Mouse (Mus musculus) MEL (cell line): ENCODE data around the gene Nrip1. TPM values are rescaled to one million over a fixed set of nuclear protein-coding genes. Genes with fewer than 3 reads are reported as not detected.

Source experiments
- DNase-seq: peaks from one replicate; pipeline ENCODE4 v3.0.0; 2011; ENCODE audit warnings: low read depth, low spot score
- H3K27ac ChIP-seq: 2 replicates; pipeline ENCODE4 v1.5.1; 2012; ENCODE audit warnings: low read depth, mild to moderate bottlenecking, control low read depth, low read length, moderate library complexity; ENCODE audit not compliant: control insufficient read depth
- H3K27me3 ChIP-seq, 2 experiments: fragments of 150-350 bp in 1 of 2; sonication (generic) in 1 of 2; 2 replicates each; pipeline ENCODE4 v1.6.1; 2012; ENCODE audit warnings: low read length in 2 of 2, mild to moderate bottlenecking in 2 of 2, improper control_type of control experiment in 1 of 2, moderate library complexity in 1 of 2; ENCODE audit not compliant: insufficient read depth in 2 of 2, control insufficient read depth in 1 of 2
- H3K36me3 ChIP-seq, 2 experiments: 2 replicates each; pipeline ENCODE4 v1.6.1; 2012 to 2014; ENCODE audit warnings: low read length in 2 of 2, improper control_type of control experiment in 1 of 2, inconsistent platforms in 1 of 2, mild to moderate bottlenecking in 1 of 2; ENCODE audit not compliant: insufficient read depth in 2 of 2, control insufficient read depth in 1 of 2
- H3K4me1 ChIP-seq, 2 experiments: fragments of 150-350 bp in 1 of 2; sonication (generic) in 1 of 2; 2 replicates each; pipeline ENCODE4 v1.6.1; 2012; ENCODE audit warnings: low read length in 2 of 2, improper control_type of control experiment in 1 of 2, mild to moderate bottlenecking in 1 of 2; ENCODE audit not compliant: insufficient read depth in 2 of 2, control insufficient read depth in 1 of 2
- H3K4me3 ChIP-seq, 2 experiments: fragments of 150-350 bp in 1 of 2; sonication (generic) in 1 of 2; 2 replicates each; pipeline ENCODE4 v1.5.1; 2012; ENCODE audit warnings: low read depth in 2 of 2, low read length in 2 of 2, mild to moderate bottlenecking in 2 of 2, moderate library complexity in 2 of 2, control low read depth in 1 of 2, improper control_type of control experiment in 1 of 2; ENCODE audit not compliant: control insufficient read depth in 1 of 2, insufficient read depth in 1 of 2
- H3K79me2 ChIP-seq: 2 replicates; pipeline ENCODE4 v1.6.1; 2012; ENCODE audit warnings: mild to moderate bottlenecking, low read length, moderate library complexity; ENCODE audit not compliant: control insufficient read depth, poor library complexity, insufficient read depth
- H3K9ac ChIP-seq: 2 replicates; pipeline ENCODE4 v1.6.1; 2012; ENCODE audit warnings: low read depth, mild to moderate bottlenecking, control low read depth, low read length, moderate library complexity; ENCODE audit not compliant: control insufficient read depth, poor library complexity, severe bottlenecking
- H3K9me3 ChIP-seq: fragments of 150-350 bp; sonication (generic); replicated peaks from 2 replicates; pipeline ENCODE4 v1.6.1; 2012; ENCODE audit warnings: mild to moderate bottlenecking, low read length, improper control_type of control experiment, moderate library complexity; ENCODE audit not compliant: insufficient read depth
- CHD1 ChIP-seq: IDR thresholded peaks from 2 replicates; pipeline ENCODE4 v1.6.1; 2012; ENCODE audit warnings: low read depth, mild to moderate bottlenecking, inconsistent platforms, low read length, improper control_type of control experiment
- CHD2 ChIP-seq: IDR thresholded peaks from 2 replicates; pipeline ENCODE4 v1.6.1; 2011; ENCODE audit warnings: low read length, improper control_type of control experiment
- CTCF ChIP-seq, 3 experiments: IDR thresholded peaks in 2 of 3; conservative IDR thresholded peaks in 1 of 3; 2 replicates each; pipeline ENCODE4 v1.5.1; 2011 to 2012; ENCODE audit warnings: low read length in 3 of 3, low read depth in 2 of 3, mild to moderate bottlenecking in 2 of 3, improper control_type of control experiment in 1 of 3, inconsistent platforms in 1 of 3, mixed read lengths in 1 of 3, moderate library complexity in 1 of 3; ENCODE audit not compliant: control insufficient read depth in 1 of 3, insufficient read depth in 1 of 3, poor library complexity in 1 of 3, severe bottlenecking in 1 of 3
- ELF1 ChIP-seq: IDR thresholded peaks from 2 replicates; pipeline ENCODE4 v1.6.1; 2014; ENCODE audit warnings: low read depth, mild to moderate bottlenecking, inconsistent platforms, low read length, improper control_type of control experiment, moderate library complexity
- EP300 ChIP-seq, 2 experiments: IDR thresholded peaks; 2 replicates each; pipeline ENCODE4 v1.6.1; 2011; ENCODE audit warnings: improper control_type of control experiment in 2 of 2, low read length in 2 of 2, low read depth in 1 of 2, mild to moderate bottlenecking in 1 of 2
- ETS1 ChIP-seq: IDR thresholded peaks from 2 replicates; pipeline ENCODE4 v1.6.1; 2012; ENCODE audit warnings: low read depth, mild to moderate bottlenecking, inconsistent platforms, low read length, improper control_type of control experiment, moderate library complexity
- GABPA ChIP-seq: IDR thresholded peaks from 2 replicates; pipeline ENCODE4 v1.6.1; 2012; ENCODE audit warnings: low read depth, mild to moderate bottlenecking, inconsistent platforms, low read length, improper control_type of control experiment, moderate library complexity
- GATA1 ChIP-seq: IDR thresholded peaks from 2 replicates; pipeline ENCODE4 v1.6.1; 2011; ENCODE audit warnings: low read depth, low read length, improper control_type of control experiment
- JUND ChIP-seq: IDR thresholded peaks from 2 replicates; pipeline ENCODE4 v1.6.1; 2011; ENCODE audit warnings: low read depth, mild to moderate bottlenecking, improper control_type of control experiment, low read length
- MAX ChIP-seq: IDR thresholded peaks from 2 replicates; pipeline ENCODE4 v1.6.1; 2011; ENCODE audit warnings: low read length, improper control_type of control experiment
- MAZ ChIP-seq: IDR thresholded peaks from 2 replicates; pipeline ENCODE4 v1.6.1; 2012; ENCODE audit warnings: low read depth, mild to moderate bottlenecking, inconsistent platforms, low read length, improper control_type of control experiment
- MEF2A ChIP-seq: IDR thresholded peaks from 2 replicates; pipeline ENCODE4 v1.6.1; 2014; ENCODE audit warnings: low read depth, mild to moderate bottlenecking, inconsistent platforms, low read length, improper control_type of control experiment; ENCODE audit not compliant: poor library complexity, insufficient replicate concordance, severe bottlenecking; ENCODE audit errors: extremely low read depth
- POLR2A ChIP-seq, 2 experiments: IDR thresholded peaks; 2 replicates each; pipeline ENCODE4 v1.6.1; 2011 to 2012; ENCODE audit warnings: low read length in 2 of 2, mild to moderate bottlenecking in 2 of 2, control low read depth in 1 of 2, improper control_type of control experiment in 1 of 2, low read depth in 1 of 2, moderate library complexity in 1 of 2; ENCODE audit not compliant: control insufficient read depth in 1 of 2, insufficient read depth in 1 of 2, poor library complexity in 1 of 2
- POLR2AphosphoS5 ChIP-seq: IDR thresholded peaks from 2 replicates; pipeline ENCODE4 v1.6.1; 2012; ENCODE audit warnings: low read depth, borderline replicate concordance, mild to moderate bottlenecking, inconsistent platforms, low read length, moderate library complexity, mixed read lengths
- RAD21 ChIP-seq: IDR thresholded peaks from 2 replicates; pipeline ENCODE4 v1.6.1; 2011; ENCODE audit warnings: mild to moderate bottlenecking, low read depth, low read length, improper control_type of control experiment
- RCOR1 ChIP-seq: IDR thresholded peaks from 2 replicates; pipeline ENCODE4 v1.6.1; 2012; ENCODE audit warnings: low read depth, mild to moderate bottlenecking, inconsistent platforms, low read length, improper control_type of control experiment
- SMC3 ChIP-seq: IDR thresholded peaks from 2 replicates; pipeline ENCODE4 v1.6.1; 2011; ENCODE audit warnings: low read depth, low read length, improper control_type of control experiment
- TBP ChIP-seq: IDR thresholded peaks from 2 replicates; pipeline ENCODE4 v1.8.0; 2011; ENCODE audit warnings: low read depth, low read length, improper control_type of control experiment
- TCF12 ChIP-seq: IDR thresholded peaks from 2 replicates; pipeline ENCODE4 v1.6.1; 2014; ENCODE audit warnings: low read depth, mild to moderate bottlenecking, inconsistent platforms, low read length, improper control_type of control experiment, moderate library complexity
- USF2 ChIP-seq, 2 experiments: IDR thresholded peaks; 2 replicates each; pipeline ENCODE4 v1.6.1; 2011 to 2012; ENCODE audit warnings: improper control_type of control experiment in 2 of 2, low read length in 2 of 2, borderline replicate concordance in 1 of 2, inconsistent platforms in 1 of 2, low read depth in 1 of 2, mild to moderate bottlenecking in 1 of 2; ENCODE audit not compliant: insufficient read depth in 1 of 2
- ZNF384 ChIP-seq: IDR thresholded peaks from 2 replicates; pipeline ENCODE4 v1.6.1; 2012; ENCODE audit warnings: low read depth, mild to moderate bottlenecking, inconsistent platforms, low read length, improper control_type of control experiment
- polyA plus RNA-seq, 2 experiments: library from polyadenylated mRNA; stranded (reverse) in 1 of 2; unstranded in 1 of 2; fragments of >175 nt in 1 of 2; fragments of >200 nt in 1 of 2; gene quantifications; 2 replicates each; pipeline versions ENCODE4 v1.2.1 to v1.2.4; 2012; ENCODE audit warnings: low replicate concordance in 2 of 2, low read depth in 1 of 2; ENCODE audit not compliant: insufficient read length in 2 of 2, insufficient read depth in 1 of 2, missing spikeins in 1 of 2
- total RNA-seq: library from RNA; depleted of rRNA; stranded (reverse); fragments of 300-350 nt; gene quantifications from 2 replicates; pipeline ENCODE4 v1.2.3, GENCODE M21; 2012

The Nrip1 gene
- total and polyA plus RNA-seq, 3 experiments = 13.6 to 42.6 (median 21.1) TPM

- TF ChIP-seq POLR2AphosphoS5 (no peak), POLR2A (IDR thresholded peaks at IDR 0.05; ENCODE audit: control insufficient read depth in 1 of 2, insufficient read depth in 1 of 2, low read depth in 1 of 2, low read length in 2 of 2, poor library complexity in 1 of 2) (no peak), RAD21 (no peak)
Measured at GRCm38 (mm10) chr16:76323594-76324307, 49.9 kb downstream of the Nrip1 start (continued).

GRCm38 (mm10) chr16:76323141-76323540 is 50.5 kb downstream of the Nrip1 start:
- no peak overlapping the region for H3K4me3 ChIP-seq
- H3K79me2 ChIP-seq = peaks cover 9% of the 10 kb centered on the region
- peak overlapping the region; percentile 45 for H3K9ac ChIP-seq
- peaks cover 30 to 37% of the 10 kb centered on the region in 2 experiments for H3K4me1 ChIP-seq
- peak overlapping the region; percentile 99 for H3K27ac ChIP-seq
- H3K27me3 ChIP-seq = no peaks in the 10 kb centered on the region
- TF ChIP-seq MEF2A (no peak), EP300 (IDR thresholded peaks at IDR 0.05; ENCODE audit: low read depth in 1 of 2, low read length in 2 of 2) (no peak), CHD2 (no peak), JUND (no peak), POLR2AphosphoS5 (no peak), TBP (no peak), SMC3 (no peak)
- DNase-seq = no peak
- H3K36me3 ChIP-seq = peaks cover 2 to 57% of the 10 kb centered on the region in 2 experiments; a peak in 3 of 4 replicates
- no peaks in the 10 kb centered on the region for H3K9me3 ChIP-seq

GRCm38 (mm10) chr16:76321527-76322165 is 52.0 kb downstream of the Nrip1 start:
- Histone ChIP-seq H3K9ac (no peak overlapping the region), H3K79me2 (peaks cover 16% of the 10 kb centered on the region), H3K4me1 (peaks cover 35 to 42% of the 10 kb centered on the region in 2 experiments), H3K27ac (peak overlapping the region; percentile 2; the same call in 1 of the 2 replicates), H3K27me3 (no peaks in the 10 kb centered on the region), H3K9me3 (no peaks in the 10 kb centered on the region), H3K36me3 (peaks cover 2 to 66% of the 10 kb centered on the region in 2 experiments; a peak in 3 of 4 replicates), H3K4me3 (no peak overlapping the region)
- TF ChIP-seq ZNF384 (peak; percentile 56), CTCF (IDR thresholded peaks at IDR 0.05 in 2 of 3, conservative IDR thresholded peaks at IDR 0.05 in 1 of 3; ENCODE audit: control insufficient read depth in 1 of 3, insufficient read depth in 1 of 3, low read depth in 2 of 3, low read length in 3 of 3, poor library complexity in 1 of 3, severe bottlenecking in 1 of 3) (no peak)
- no peak for DNase-seq

GRCm38 (mm10) chr16:76320118-76320473 is 53.5 kb downstream of the Nrip1 start:
- peaks cover 26% of the 10 kb centered on the region for H3K79me2 ChIP-seq
- peaks cover 44 to 49% of the 10 kb centered on the region in 2 experiments for H3K4me1 ChIP-seq

More at GRCm38 (mm10) chr16:76320118-76320473, 53.5 kb downstream of the Nrip1 start:
- H3K27ac ChIP-seq = no peak overlapping the region
- H3K4me3 ChIP-seq = no peak overlapping the region
- no peaks in the 10 kb centered on the region for H3K27me3 ChIP-seq
- H3K9me3 ChIP-seq = no peaks in the 10 kb centered on the region
- no peak overlapping the region for H3K9ac ChIP-seq
- DNase-seq = no peak
- H3K36me3 ChIP-seq = peaks cover 2 to 71% of the 10 kb centered on the region in 2 experiments; a peak in 3 of 4 replicates
- TF ChIP-seq RCOR1 = no peak
- TF ChIP-seq SMC3 = no peak
- no peak for TF ChIP-seq CHD1
- no peak for TF ChIP-seq ZNF384
- no peak for TF ChIP-seq CHD2
- no peak for TF ChIP-seq POLR2A (IDR thresholded peaks at IDR 0.05; ENCODE audit: control insufficient read depth in 1 of 2, insufficient read depth in 1 of 2, low read depth in 1 of 2, low read length in 2 of 2, poor library complexity in 1 of 2)
- no peak for TF ChIP-seq USF2 (IDR thresholded peaks at IDR 0.05; ENCODE audit: borderline replicate concordance in 1 of 2, insufficient read depth in 1 of 2, low read depth in 1 of 2, low read length in 2 of 2)
- no peak for TF ChIP-seq TCF12
- no peak for TF ChIP-seq ELF1
- no peak for TF ChIP-seq GATA1
- TF ChIP-seq GABPA = no peak
- TF ChIP-seq MEF2A = no peak
- no peak for TF ChIP-seq POLR2AphosphoS5
- TF ChIP-seq ETS1 = no peak
- no peak for TF ChIP-seq MAZ
- no peak for TF ChIP-seq MAX
